Mouse (Mus musculus): ENCODE data around the gene Eef1g. TPM values are rescaled to one million over a fixed set of nuclear protein-coding genes. Genes with fewer than 3 reads are reported as not detected.

Gene Eef1g
- polyA plus RNA-seq, 1 experiment, result 896 TPM

GRCm38 (mm10) chr19:8990432-8991102 is 23.7 kb downstream of the Eef1g start:
- H3K4me3 ChIP-seq, result peak overlapping the region; percentile 92
- TF ChIP-seq E2F4 (IDR thresholded peaks at IDR 0.05; ENCODE audit: insufficient read depth), result no peak
- TF ChIP-seq POLR2A (IDR thresholded peaks at IDR 0.05; ENCODE audit: insufficient read length, low read depth), result peak; percentile 56
- TF ChIP-seq MAX (IDR thresholded peaks at IDR 0.05; ENCODE audit: low read depth), result peak; percentile 47
- peak in 1 of 3 experiments; percentile 26 for TF ChIP-seq MYOG (IDR thresholded peaks at IDR 0.05; ENCODE audit: control insufficient read depth in 1 of 3, insufficient read depth in 1 of 3, insufficient read length in 2 of 3, low read depth in 2 of 3)
- TF ChIP-seq POLR2AphosphoS2 (IDR thresholded peaks at IDR 0.05; ENCODE audit: insufficient read length, low read depth), result peak; percentile 26
- no peak for TF ChIP-seq TCF12 (IDR thresholded peaks at IDR 0.05; ENCODE audit: insufficient read depth, poor library complexity, severe bottlenecking)
- H3K79me2 ChIP-seq (ENCODE audit: control insufficient read depth, insufficient read depth), result peaks cover 63% of the 10 kb centered on the region
- H3K4me2 ChIP-seq (ENCODE audit: low read depth), result peak overlapping the region; percentile 100
- no peaks in the 10 kb centered on the region for H3K27me3 ChIP-seq (ENCODE audit: control insufficient read depth, insufficient read depth, insufficient read length)
- H3K36me3 ChIP-seq (ENCODE audit: control insufficient read depth, insufficient read depth), result no peaks in the 10 kb centered on the region
- peak overlapping the region; percentile 71 for H3ac ChIP-seq (ENCODE audit: control insufficient read depth, insufficient read length)

- H3K4me3 ChIP-seq, result peak overlapping the region; percentile 92
- H3K4me2 ChIP-seq (ENCODE audit: low read depth), result peak overlapping the region; percentile 100
- no peak for TF ChIP-seq E2F4 (IDR thresholded peaks at IDR 0.05; ENCODE audit: insufficient read depth)
- peak; percentile 42 for TF ChIP-seq POLR2AphosphoS2 (IDR thresholded peaks at IDR 0.05; ENCODE audit: insufficient read length, low read depth)
- no peak for TF ChIP-seq SRF (IDR thresholded peaks at IDR 0.05; ENCODE audit: control insufficient read depth, insufficient read length, low read depth)
- TF ChIP-seq TCF12 (IDR thresholded peaks at IDR 0.05; ENCODE audit: insufficient read depth, poor library complexity, severe bottlenecking), result no peak
- no peak for TF ChIP-seq TCF3 (IDR thresholded peaks at IDR 0.05; ENCODE audit: insufficient read length, low read depth)
- no peak for TF ChIP-seq CEBPB (IDR thresholded peaks at IDR 0.05; ENCODE audit: insufficient read depth, poor library complexity, severe bottlenecking)
- peak overlapping the region; percentile 71 for H3ac ChIP-seq (ENCODE audit: control insufficient read depth, insufficient read length)
- peaks cover 70% of the 10 kb centered on the region for H3K79me2 ChIP-seq (ENCODE audit: control insufficient read depth, insufficient read depth)
- no peaks in the 10 kb centered on the region for H3K36me3 ChIP-seq (ENCODE audit: control insufficient read depth, insufficient read depth)
- no peaks in the 10 kb centered on the region for H3K27me3 ChIP-seq (ENCODE audit: control insufficient read depth, insufficient read depth, insufficient read length)
Measured at GRCm38 (mm10) chr19:8991245-8991870, 24.5 kb downstream of the Eef1g start.

- Histone ChIP-seq H3K79me2 (ENCODE audit: control insufficient read depth, insufficient read depth) (peaks cover 77% of the 10 kb centered on the region), H3K4me3 (peak overlapping the region; percentile 92), H3K27me3 (ENCODE audit: control insufficient read depth, insufficient read depth, insufficient read length) (no peaks in the 10 kb centered on the region), H3K4me2 (ENCODE audit: low read depth) (peak overlapping the region; percentile 100), H3ac (ENCODE audit: control insufficient read depth, insufficient read length) (peak overlapping the region; percentile 71), H3K36me3 (ENCODE audit: control insufficient read depth, insufficient read depth) (no peaks in the 10 kb centered on the region)
- TF ChIP-seq MAX (IDR thresholded peaks at IDR 0.05; ENCODE audit: low read depth) (no peak), USF1 (IDR thresholded peaks at IDR 0.05; ENCODE audit: low read depth) (peak; percentile 23)
Measured at GRCm38 (mm10) chr19:8991871-8992735, 25.3 kb downstream of the Eef1g start.

- no peaks in the 10 kb centered on the region for H3K27me3 ChIP-seq (ENCODE audit: control insufficient read depth, insufficient read depth, insufficient read length)
- no peak for TF ChIP-seq USF1 (IDR thresholded peaks at IDR 0.05; ENCODE audit: low read depth)
- TF ChIP-seq E2F4 (IDR thresholded peaks at IDR 0.05; ENCODE audit: insufficient read depth), result no peak
- TF ChIP-seq SRF (IDR thresholded peaks at IDR 0.05; ENCODE audit: control insufficient read depth, insufficient read length, low read depth), result no peak
- no peak for TF ChIP-seq MYOG (IDR thresholded peaks at IDR 0.05; ENCODE audit: control insufficient read depth in 1 of 3, insufficient read depth in 1 of 3, insufficient read length in 2 of 3, low read depth in 2 of 3)
- TF ChIP-seq MAX (IDR thresholded peaks at IDR 0.05; ENCODE audit: low read depth), result no peak
- no peak for TF ChIP-seq TCF12 (IDR thresholded peaks at IDR 0.05; ENCODE audit: insufficient read depth, poor library complexity, severe bottlenecking)
- peak; percentile 79 for TF ChIP-seq POLR2AphosphoS2 (IDR thresholded peaks at IDR 0.05; ENCODE audit: insufficient read length, low read depth)
- no peak for TF ChIP-seq REST (IDR thresholded peaks at IDR 0.05; ENCODE audit: insufficient read depth, insufficient read length)
- no peaks in the 10 kb centered on the region for H3K36me3 ChIP-seq (ENCODE audit: control insufficient read depth, insufficient read depth)
- H3K4me2 ChIP-seq (ENCODE audit: low read depth), result peak overlapping the region; percentile 100
- H3K4me3 ChIP-seq, result peak overlapping the region; percentile 92
- peak overlapping the region; percentile 3 for H3ac ChIP-seq (ENCODE audit: control insufficient read depth, insufficient read length)
- H3K79me2 ChIP-seq (ENCODE audit: control insufficient read depth, insufficient read depth), result peaks cover 85% of the 10 kb centered on the region
Measured at GRCm38 (mm10) chr19:8992769-8993624, 26.2 kb downstream of the Eef1g start.

GRCm38 (mm10) chr19:8993625-8993912 is 26.7 kb downstream of the Eef1g start:
- H3K4me3 ChIP-seq, result peak overlapping the region; percentile 92

More at GRCm38 (mm10) chr19:8993625-8993912, 26.7 kb downstream of the Eef1g start:
- H3K36me3 ChIP-seq (ENCODE audit: control insufficient read depth, insufficient read depth), result no peaks in the 10 kb centered on the region
- TF ChIP-seq CEBPB (IDR thresholded peaks at IDR 0.05; ENCODE audit: insufficient read depth, poor library complexity, severe bottlenecking), result no peak
- no peak for TF ChIP-seq POLR2AphosphoS2 (IDR thresholded peaks at IDR 0.05; ENCODE audit: insufficient read length, low read depth)
- TF ChIP-seq TCF12 (IDR thresholded peaks at IDR 0.05; ENCODE audit: insufficient read depth, poor library complexity, severe bottlenecking), result no peak
- TF ChIP-seq MAX (IDR thresholded peaks at IDR 0.05; ENCODE audit: low read depth), result no peak
- no peak for TF ChIP-seq SRF (IDR thresholded peaks at IDR 0.05; ENCODE audit: control insufficient read depth, insufficient read length, low read depth)
- TF ChIP-seq MYOG (IDR thresholded peaks at IDR 0.05; ENCODE audit: control insufficient read depth in 1 of 3, insufficient read depth in 1 of 3, insufficient read length in 2 of 3, low read depth in 2 of 3), result no peak
- TF ChIP-seq MYOD1 (IDR thresholded peaks at IDR 0.05; ENCODE audit: control insufficient read depth in 1 of 3, insufficient read length in 2 of 3, low read depth in 2 of 3), result no peak
- TF ChIP-seq USF1 (IDR thresholded peaks at IDR 0.05; ENCODE audit: low read depth), result no peak
- no peak for TF ChIP-seq TCF3 (IDR thresholded peaks at IDR 0.05; ENCODE audit: insufficient read length, low read depth)
- no peak for TF ChIP-seq POLR2A (IDR thresholded peaks at IDR 0.05; ENCODE audit: insufficient read length, low read depth)
- TF ChIP-seq REST (IDR thresholded peaks at IDR 0.05; ENCODE audit: insufficient read depth, insufficient read length), result no peak
- no peak for TF ChIP-seq E2F4 (IDR thresholded peaks at IDR 0.05; ENCODE audit: insufficient read depth)
- H3K4me2 ChIP-seq (ENCODE audit: low read depth), result peak overlapping the region; percentile 100
- no peaks in the 10 kb centered on the region for H3K27me3 ChIP-seq (ENCODE audit: control insufficient read depth, insufficient read depth, insufficient read length)
- H3K79me2 ChIP-seq (ENCODE audit: control insufficient read depth, insufficient read depth), result peaks cover 91% of the 10 kb centered on the region
- no peak overlapping the region for H3ac ChIP-seq (ENCODE audit: control insufficient read depth, insufficient read length)

All from myocyte (in vitro differentiated cells).